Mouse (Mus musculus): Measurements from ENCODE around the gene Rars.

DNA sequence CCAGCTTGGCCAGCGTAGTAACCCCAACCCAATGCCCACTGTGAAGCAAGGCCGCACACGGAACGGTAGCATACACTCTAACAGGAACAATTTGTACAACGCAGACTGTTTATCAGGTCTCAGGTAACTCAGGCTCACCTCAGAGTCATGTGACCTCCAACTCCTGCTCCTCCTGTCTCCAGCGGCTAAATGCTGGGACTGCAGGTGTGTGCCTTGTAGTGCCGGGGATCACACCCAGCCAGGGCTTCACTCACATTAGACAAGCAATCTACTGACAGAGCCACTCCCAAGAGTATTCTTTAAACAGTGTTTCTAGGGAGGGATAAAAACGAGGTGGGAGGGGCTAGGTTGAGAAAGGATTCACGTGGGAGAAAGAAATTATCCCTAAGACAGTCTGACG, 22.8 kb downstream of the Rars start:
- no peak for TF ChIP-seq CTCF (IDR thresholded peaks at IDR 0.05; ENCODE audit: borderline replicate concordance, insufficient read depth, low read length)
- TF ChIP-seq POLR2A (IDR thresholded peaks at IDR 0.05; ENCODE audit: low read depth, low read length) = no peak

Data from embryonic fibroblast, embryonic 13.5 days (primary cell).